Mouse (Mus musculus) CH12.LX (cell line): ENCODE data around the gene Acbd4. TPM values are rescaled to one million over a fixed set of nuclear protein-coding genes. Genes with fewer than 3 reads are reported as not detected.

ENCODE experiments used
- DNase-seq: peaks from one replicate; pipeline ENCODE4 v3.0.0-alpha.2; 2013; ENCODE audit errors: extremely low read depth
- H3K27ac ChIP-seq: 2 replicates; pipeline ENCODE4 v1.5.1; 2012; ENCODE audit warnings: low read depth, mild to moderate bottlenecking, control low read depth, moderate library complexity; ENCODE audit not compliant: insufficient read depth
- H3K27me3 ChIP-seq: replicated peaks from 2 replicates; pipeline ENCODE3; 2012; ENCODE audit warnings: inconsistent platforms
- H3K36me3 ChIP-seq, 2 experiments: replicated peaks in 1 of 2; 2 replicates each; pipeline versions ENCODE3 to v1.6.1; 2012; ENCODE audit warnings: inconsistent platforms in 1 of 2, low read length in 1 of 2, mild to moderate bottlenecking in 1 of 2, mixed read lengths in 1 of 2, moderate library complexity in 1 of 2; ENCODE audit not compliant: control insufficient read depth in 1 of 2, insufficient read depth in 1 of 2
- H3K4me1 ChIP-seq, 2 experiments: 2 replicates each; pipeline ENCODE4 v1.6.1; 2012; ENCODE audit warnings: inconsistent platforms in 1 of 2, moderate library complexity in 1 of 2; ENCODE audit not compliant: insufficient read depth in 2 of 2, control insufficient read depth in 1 of 2
- H3K4me2 ChIP-seq: 2 replicates; pipeline ENCODE4 v1.6.1; 2012; ENCODE audit warnings: low read depth, mild to moderate bottlenecking, control low read depth; ENCODE audit not compliant: poor library complexity, insufficient read depth, severe bottlenecking
- H3K4me3 ChIP-seq, 3 experiments: fragments of 150-350 bp in 1 of 3; sonication (generic) in 1 of 3; replicated peaks in 1 of 3; 2 replicates each; pipeline versions ENCODE3 to v1.5.1; 2011 to 2012; ENCODE audit warnings: low read depth in 2 of 3, low read length in 2 of 3, mild to moderate bottlenecking in 2 of 3, moderate library complexity in 2 of 3, control low read depth in 1 of 3, improper control_type of control experiment in 1 of 3, inconsistent platforms in 1 of 3, mixed read lengths in 1 of 3; ENCODE audit not compliant: poor library complexity in 1 of 3
- H3K79me2 ChIP-seq: replicated peaks from 2 replicates; pipeline ENCODE4 v1.6.1; 2012; ENCODE audit warnings: mild to moderate bottlenecking, moderate library complexity; ENCODE audit not compliant: control insufficient read depth, poor library complexity, insufficient read depth, severe bottlenecking; ENCODE audit errors: extremely low read depth
- H3K9ac ChIP-seq: 2 replicates; pipeline ENCODE4 v1.6.1; 2012; ENCODE audit warnings: low read depth, mild to moderate bottlenecking, control low read depth, moderate library complexity; ENCODE audit not compliant: insufficient read depth
- H3K9me3 ChIP-seq: replicated peaks from 2 replicates; pipeline ENCODE3; 2012; ENCODE audit warnings: low read length, inconsistent platforms, mixed read lengths
- BHLHE40 ChIP-seq: IDR thresholded peaks from 2 replicates; pipeline ENCODE4 v1.6.1; 2011; ENCODE audit warnings: mild to moderate bottlenecking, low read depth, low read length, improper control_type of control experiment
- CHD1 ChIP-seq: IDR thresholded peaks from 2 replicates; pipeline ENCODE4 v1.6.1; 2012; ENCODE audit warnings: low read depth, low read length, improper control_type of control experiment, inconsistent platforms
- CHD2 ChIP-seq: IDR thresholded peaks from 2 replicates; pipeline ENCODE4 v1.6.1; 2011; ENCODE audit warnings: low read length, improper control_type of control experiment
- CTCF ChIP-seq, 2 experiments: IDR thresholded peaks in 1 of 2; conservative IDR thresholded peaks in 1 of 2; 2 replicates each; pipeline ENCODE4 v1.5.1; 2011 to 2012; ENCODE audit warnings: low read depth in 2 of 2, low read length in 2 of 2, improper control_type of control experiment in 1 of 2, inconsistent platforms in 1 of 2, mild to moderate bottlenecking in 1 of 2, moderate library complexity in 1 of 2
- E2F4 ChIP-seq: IDR thresholded peaks from 2 replicates; pipeline ENCODE4 v1.6.1; 2011; ENCODE audit warnings: low read depth, low read length, improper control_type of control experiment; ENCODE audit not compliant: insufficient replicate concordance
- ELF1 ChIP-seq: IDR thresholded peaks from 2 replicates; pipeline ENCODE4 v1.6.1; 2014; ENCODE audit warnings: low read depth, mild to moderate bottlenecking, inconsistent platforms, low read length, improper control_type of control experiment
- EP300 ChIP-seq: IDR thresholded peaks from 2 replicates; pipeline ENCODE4 v1.6.1; 2011; ENCODE audit warnings: low read length, improper control_type of control experiment
- ETS1 ChIP-seq: conservative IDR thresholded peaks from 2 replicates; pipeline ENCODE4 v1.6.1; 2012; ENCODE audit warnings: low read depth, mild to moderate bottlenecking, inconsistent platforms, low read length, improper control_type of control experiment, moderate library complexity
- GABPA ChIP-seq: IDR thresholded peaks from 2 replicates; pipeline ENCODE4 v1.6.1; 2012; ENCODE audit warnings: low read depth, low read length, improper control_type of control experiment, inconsistent platforms; ENCODE audit not compliant: insufficient replicate concordance
- HCFC1 ChIP-seq: IDR thresholded peaks from 2 replicates; pipeline ENCODE4 v1.6.1; 2012; ENCODE audit warnings: low read depth, mild to moderate bottlenecking, inconsistent platforms, low read length, improper control_type of control experiment
- IRF4 ChIP-seq: IDR thresholded peaks from 2 replicates; pipeline ENCODE4 v1.6.1; 2014; ENCODE audit warnings: low read depth, mild to moderate bottlenecking, inconsistent platforms, low read length, improper control_type of control experiment
- JUN ChIP-seq: IDR thresholded peaks from 2 replicates; pipeline ENCODE4 v1.6.1; 2011; ENCODE audit warnings: low read depth, mild to moderate bottlenecking, low read length, improper control_type of control experiment, moderate library complexity; ENCODE audit not compliant: insufficient read depth
- KAT2A ChIP-seq: IDR thresholded peaks from 2 replicates; pipeline ENCODE4 v1.6.1; 2012; ENCODE audit warnings: low read length, improper control_type of control experiment, inconsistent platforms; ENCODE audit not compliant: insufficient replicate concordance
- MAX ChIP-seq: IDR thresholded peaks from 2 replicates; pipeline ENCODE4 v1.6.1; 2011; ENCODE audit warnings: low read length, improper control_type of control experiment
- MAZ ChIP-seq: IDR thresholded peaks from 2 replicates; pipeline ENCODE4 v1.6.1; 2012; ENCODE audit warnings: low read depth, mild to moderate bottlenecking, inconsistent platforms, low read length, improper control_type of control experiment, moderate library complexity
- MEF2A ChIP-seq: IDR thresholded peaks from 2 replicates; pipeline ENCODE4 v1.6.1; 2014; ENCODE audit warnings: low read depth, mild to moderate bottlenecking, inconsistent platforms, low read length, improper control_type of control experiment, borderline replicate concordance
- MXI1 ChIP-seq: IDR thresholded peaks from 2 replicates; pipeline ENCODE4 v1.6.1; 2011; ENCODE audit warnings: mild to moderate bottlenecking, low read depth, low read length, improper control_type of control experiment
- MYC ChIP-seq: IDR thresholded peaks from 2 replicates; pipeline ENCODE4 v1.6.1; 2011; ENCODE audit warnings: low read depth, mild to moderate bottlenecking, improper control_type of control experiment, low read length
- NRF1 ChIP-seq: IDR thresholded peaks from 2 replicates; pipeline ENCODE4 v1.6.1; 2014; ENCODE audit warnings: low read depth, mild to moderate bottlenecking, inconsistent platforms, low read length, improper control_type of control experiment, moderate library complexity
- POLR2A ChIP-seq: IDR thresholded peaks from 2 replicates; pipeline ENCODE4 v1.6.1; 2011; ENCODE audit warnings: low read depth, mild to moderate bottlenecking, improper control_type of control experiment, low read length
- POLR2AphosphoS2 ChIP-seq: IDR thresholded peaks from 2 replicates; pipeline ENCODE4 v1.6.1; 2011; ENCODE audit warnings: low read depth, low read length, improper control_type of control experiment
- SMC3 ChIP-seq: IDR thresholded peaks from 2 replicates; pipeline ENCODE4 v1.6.1; 2011; ENCODE audit warnings: low read depth, low read length, improper control_type of control experiment
- TBP ChIP-seq: conservative IDR thresholded peaks from 2 replicates; pipeline ENCODE4 v1.6.1; 2011; ENCODE audit warnings: low read depth, low read length, improper control_type of control experiment
- TCF12 ChIP-seq: IDR thresholded peaks from 2 replicates; pipeline ENCODE4 v1.6.1; 2014; ENCODE audit warnings: low read depth, mild to moderate bottlenecking, inconsistent platforms, low read length, improper control_type of control experiment
- UBTF ChIP-seq: IDR thresholded peaks from 2 replicates; pipeline ENCODE4 v1.6.1; 2012; ENCODE audit warnings: low read depth, mild to moderate bottlenecking, inconsistent platforms, low read length, improper control_type of control experiment, moderate library complexity
- USF1 ChIP-seq: IDR thresholded peaks from 2 replicates; pipeline ENCODE4 v1.6.1; 2014; ENCODE audit warnings: low read depth, mild to moderate bottlenecking, inconsistent platforms, low read length, improper control_type of control experiment
- USF2 ChIP-seq: conservative IDR thresholded peaks from 2 replicates; pipeline ENCODE4 v1.6.1; 2011; ENCODE audit warnings: low read depth, low read length, improper control_type of control experiment
- ZC3H11A ChIP-seq: IDR thresholded peaks from 2 replicates; pipeline ENCODE4 v1.6.1; 2012; ENCODE audit warnings: low read depth, mild to moderate bottlenecking, inconsistent platforms, low read length, improper control_type of control experiment
- ZKSCAN1 ChIP-seq: IDR thresholded peaks from 2 replicates; pipeline ENCODE4 v1.6.1; 2012; ENCODE audit warnings: low read depth, inconsistent platforms, low read length, improper control_type of control experiment, borderline replicate concordance
- ZMIZ1 ChIP-seq: IDR thresholded peaks from 2 replicates; pipeline ENCODE4 v1.6.1; 2012; ENCODE audit warnings: low read depth, mild to moderate bottlenecking, inconsistent platforms, low read length, improper control_type of control experiment
- ZNF384 ChIP-seq: IDR thresholded peaks from 2 replicates; pipeline ENCODE4 v1.6.1; 2012; ENCODE audit warnings: low read depth, low read length, improper control_type of control experiment, inconsistent platforms
- dilution Hi-C: fragments of 300-500 bp; cut with MboI; formaldehyde crosslinking; loops from 2 replicates; pipeline ENCODE4 v1.14.3; 2020; ENCODE audit warnings: low sequenced_read_pairs; ENCODE audit not compliant: extremely low pct_unique_long_range_greater_than_20kb, extremely low pct_ligation_motif_present
- in situ Hi-C: fragments of 300-500 bp; cut with MboI; formaldehyde crosslinking; loops from 3 replicates; pipeline ENCODE4 v1.14.3; 2019; ENCODE audit warnings: low sequenced_read_pairs, low pct_ligation_motif_present, low pct_unique_long_range_greater_than_20kb, mixed read lengths
- polyA plus RNA-seq: library from polyadenylated mRNA; unstranded; fragments of >175 nt; gene quantifications from 2 replicates; pipeline ENCODE4 v1.2.1, GENCODE M21; 2012; ENCODE audit warnings: low read depth; ENCODE audit not compliant: insufficient read length
- total RNA-seq, 2 experiments: library from RNA; depleted of rRNA; stranded (reverse); fragments of 300-350 nt in 1 of 2; fragments of >200 nt in 1 of 2; gene quantifications; 2 replicates each; pipeline ENCODE4 v1.2.3; 2012 to 2014

The Acbd4 gene
- total and polyA plus RNA-seq, 3 experiments: 51.4 to 68.4 (median 62.6) TPM

- TF ChIP-seq MEF2A (peak; percentile 81; the same call in 1 of the 2 replicates), TBP (peak; percentile 96), ETS1 (peak; percentile 62), UBTF (peak; percentile 95), ZNF384 (peak; percentile 72), MAX (peak; percentile 92), MXI1 (peak; percentile 85), POLR2A (peak; percentile 92), ZKSCAN1 (peak; percentile 23; the same call in 1 of the 2 replicates), ELF1 (peak; percentile 72)
These were observed 13.9 kb downstream of the Acbd4 start (continued) for GRCm38 (mm10) chr11:103115163-103116007.

DNA sequence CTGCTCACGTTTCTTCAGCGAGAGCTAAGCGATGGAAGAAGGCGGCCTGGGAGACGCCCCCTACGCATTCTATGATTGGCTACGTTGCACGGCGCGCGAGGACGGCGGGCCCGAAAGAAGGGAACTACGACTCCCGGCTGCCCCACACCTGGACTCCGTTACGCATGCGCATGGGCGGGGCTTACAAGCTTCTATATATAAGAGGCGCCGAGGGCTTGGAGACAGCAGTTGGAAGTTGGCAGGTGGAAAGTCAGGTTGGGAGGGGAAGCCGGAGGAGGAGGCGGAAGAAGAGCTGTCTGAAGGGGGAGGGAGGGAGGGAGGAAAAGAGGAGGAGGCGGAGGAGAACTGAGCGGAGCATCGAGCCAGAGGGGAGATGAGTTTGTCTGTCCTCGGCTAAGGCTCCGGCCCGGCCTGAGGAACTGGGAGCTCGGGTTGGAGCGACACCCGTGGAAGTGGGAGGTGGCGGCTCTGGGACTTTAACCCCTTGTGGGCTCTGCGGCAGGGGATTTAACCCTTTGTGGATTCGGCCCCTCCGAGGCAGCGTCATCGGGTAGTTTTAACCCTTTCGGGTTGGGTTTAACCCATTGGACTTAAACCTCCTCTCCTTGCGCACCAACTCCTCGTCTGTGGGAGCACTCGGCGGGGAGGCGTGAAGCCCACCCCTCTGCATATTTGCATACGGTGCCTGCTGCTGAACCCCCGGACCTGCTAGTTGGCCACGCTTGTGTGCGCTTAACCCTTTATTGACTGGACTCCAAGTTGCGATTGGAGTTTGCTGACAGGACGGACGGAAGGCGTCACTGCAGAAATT lies 14.7 kb downstream of the Acbd4 start, which contains the start of gene Hexim1:
Hexim1 (plus strand) TSS at position 224 of the 811 bp plus-strand sequence.
- Histone ChIP-seq H3K9me3 (no peaks in the 10 kb centered on the region), H3K4me1 (peaks cover 6 to 26% of the 10 kb centered on the region in 2 experiments; a peak in 3 of 4 replicates), H3K36me3 (peaks cover 7 to 31% of the 10 kb centered on the region in 2 experiments), H3K27ac (peak within 1 kb of the TSS; percentile 95), H3K4me3 (peak within 1 kb of the TSS; percentile 74 to 84 (median 82)), H3K9ac (peak within 1 kb of the TSS; percentile 95), H3K27me3 (no peaks in the 10 kb centered on the region), H3K4me2 (peak within 1 kb of the TSS; percentile 74), H3K79me2 (peaks cover 22% of the 10 kb centered on the region)
- peak; percentile 100 for DNase-seq
- in situ Hi-C loops (no loop called here), dilution Hi-C loops (no loop called here)
- TF ChIP-seq HCFC1: peak; percentile 92
- TF ChIP-seq EP300: no peak
- TF ChIP-seq JUN: no peak
- TF ChIP-seq KAT2A: peak; percentile 96; the same call in 1 of the 2 replicates
- TF ChIP-seq IRF4: peak; percentile 83
- no peak for TF ChIP-seq CTCF (conservative IDR thresholded peaks at IDR 0.05 in 1 of 2, IDR thresholded peaks at IDR 0.05 in 1 of 2; ENCODE audit: low read depth in 2 of 2, low read length in 2 of 2)
- TF ChIP-seq GABPA: peak; percentile 90; the same call in 1 of the 2 replicates
- peak; percentile 97 for TF ChIP-seq POLR2AphosphoS2
- TF ChIP-seq POLR2A: peak; percentile 100
- TF ChIP-seq TBP: peak; percentile 94
- no peak for TF ChIP-seq USF2
- peak; percentile 81 for TF ChIP-seq UBTF
- peak; percentile 90 for TF ChIP-seq ELF1
- peak; percentile 99 for TF ChIP-seq ZMIZ1
- TF ChIP-seq ZNF384: peak; percentile 67; the same call in 1 of the 2 replicates
- peak; percentile 77; the same call in 1 of the 2 replicates for TF ChIP-seq CHD2
- no peak for TF ChIP-seq CHD1
- peak; percentile 12; the same call in 1 of the 2 replicates for TF ChIP-seq USF1
- peak; percentile 64 for TF ChIP-seq MXI1
- TF ChIP-seq ZC3H11A: no peak
- 0 out of 2 replicates have a peak, but pooled peaks have one; percentile 41 for TF ChIP-seq MAX
- peak; percentile 67; the same call in 1 of the 2 replicates for TF ChIP-seq E2F4
- peak; percentile 98 for TF ChIP-seq TCF12
- TF ChIP-seq MYC: no peak
- peak; percentile 99 for TF ChIP-seq MAZ
- peak; percentile 40 for TF ChIP-seq BHLHE40
- no peak for TF ChIP-seq SMC3
- peak; percentile 98 for TF ChIP-seq NRF1
- peak; percentile 88 for TF ChIP-seq MEF2A
